Mouse (Mus musculus) thymus, adult 2 months (tissue): ENCODE measurements at regions not wholly inside any gene's neighbourhood (a gene's known extent, or its start where the extent isn't known, plus 50 kb on each side); places are given as distances from the start of the nearest gene placed in this dataset.

ENCODE experiments used
- DNase-seq: peaks from one replicate; pipeline ENCODE4 v3.0.0; 2021
- H3K27ac ChIP-seq: fragments of 200-500 bp; 2 replicates; pipeline ENCODE4 v1.5.1; 2012; ENCODE audit warnings: low read length, control low read depth; ENCODE audit not compliant: control insufficient read depth, insufficient read depth
- H3K27me3 ChIP-seq: fragments of 200-500 bp; 2 replicates; pipeline ENCODE4 v1.6.1; 2012; ENCODE audit warnings: mild to moderate bottlenecking, low read length, moderate library complexity, mixed read lengths; ENCODE audit not compliant: control insufficient read depth, insufficient read depth
- H3K36me3 ChIP-seq: fragments of 200-500 bp; 2 replicates; pipeline ENCODE4 v1.6.1; 2012; ENCODE audit warnings: mild to moderate bottlenecking, low read length, moderate library complexity; ENCODE audit not compliant: control insufficient read depth, insufficient read depth
- H3K4me1 ChIP-seq: fragments of 200-500 bp; replicated peaks from 2 replicates; pipeline ENCODE4 v1.6.1; 2012; ENCODE audit warnings: low read length; ENCODE audit not compliant: control insufficient read depth, insufficient read depth
- H3K4me3 ChIP-seq: fragments of 200-500 bp; 2 replicates; pipeline ENCODE4 v1.5.1; 2012; ENCODE audit warnings: mild to moderate bottlenecking, low read length, control low read depth, moderate library complexity; ENCODE audit not compliant: control insufficient read depth, insufficient read depth
- CTCF ChIP-seq: fragments of 200-500 bp; IDR thresholded peaks from 2 replicates; pipeline ENCODE4 v1.5.1; 2012; ENCODE audit warnings: mild to moderate bottlenecking, control low read depth, low read length, moderate library complexity, borderline replicate concordance; ENCODE audit not compliant: control insufficient read depth, poor library complexity, insufficient read depth; ENCODE audit errors: extremely low read depth
- POLR2A ChIP-seq: fragments of 200-500 bp; IDR thresholded peaks from 2 replicates; pipeline ENCODE4 v1.6.1; 2012; ENCODE audit warnings: mild to moderate bottlenecking, low read length, control low read depth, moderate library complexity; ENCODE audit not compliant: control insufficient read depth, poor library complexity, insufficient read depth; ENCODE audit errors: extremely low read depth
- WGBS: fragments of 180-500 bp; shearing (Covaris S2); methylation state at CpG from one replicate; pipeline ENCODE4 v1.1.7; 2018; 5-methylcytosine and 5-hydroxymethylcytosine counted together

DNA sequence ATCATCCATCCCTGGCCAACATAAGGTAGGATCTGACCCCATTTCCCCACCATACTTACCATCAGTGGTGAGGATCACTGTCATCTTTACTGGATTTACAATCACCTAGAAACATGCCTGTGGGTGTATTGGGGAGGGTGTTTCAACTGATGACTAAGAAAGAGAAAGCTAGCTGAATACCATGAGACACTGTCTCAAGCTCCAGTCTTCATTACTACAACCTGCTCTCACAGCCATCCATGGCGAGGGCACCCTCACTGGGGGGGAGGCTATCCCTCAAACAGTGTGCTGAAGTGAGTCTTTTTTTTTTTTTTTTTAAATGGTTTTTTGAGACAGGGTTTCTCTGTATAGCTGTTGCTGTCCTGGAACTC lies 154.9 kb downstream of the Qrsl1 start:
- H3K36me3 ChIP-seq: no peaks in the 10 kb centered on the region
- 93% methylated on average over 1 of the region's 1 CpGs for whole genome bisulfite sequencing
- H3K4me1 ChIP-seq: peaks cover 10% of the 10 kb centered on the region
- no peaks in the 10 kb centered on the region for H3K27me3 ChIP-seq
- TF ChIP-seq CTCF: no peak
- TF ChIP-seq POLR2A: no peak
- no peak for DNase-seq
- no peak overlapping the region for H3K27ac ChIP-seq
- H3K4me3 ChIP-seq: no peak overlapping the region

DNA sequence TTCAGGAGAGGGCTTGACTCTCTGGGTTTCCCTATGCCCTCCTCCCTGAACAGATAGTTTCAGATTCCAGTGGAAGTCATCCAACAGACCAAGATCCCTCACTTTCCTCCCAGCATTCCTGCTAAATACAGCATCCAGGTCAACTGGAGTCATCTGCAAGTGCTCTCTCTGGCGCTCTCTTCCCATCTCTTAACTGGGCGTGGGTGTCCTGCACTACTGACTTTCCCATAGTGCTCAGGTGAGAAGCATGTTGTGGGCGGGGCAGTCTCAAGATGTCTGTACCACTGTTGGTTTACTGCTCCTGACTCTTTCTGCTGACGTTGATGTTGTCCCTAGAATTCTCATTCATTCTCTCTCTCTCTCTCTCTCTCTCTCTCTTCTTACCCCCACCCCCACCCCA lies 154.0 kb downstream of the Qrsl1 start:
- WGBS: 97% methylated on average over 4 of the region's 4 CpGs
- no peaks in the 10 kb centered on the region for H3K36me3 ChIP-seq
- H3K4me1 ChIP-seq: peaks cover 3% of the 10 kb centered on the region
- no peak for DNase-seq
- H3K27me3 ChIP-seq: no peaks in the 10 kb centered on the region
- H3K4me3 ChIP-seq: no peak overlapping the region
- TF ChIP-seq POLR2A (no peak), CTCF (no peak)
- no peak overlapping the region for H3K27ac ChIP-seq

DNA sequence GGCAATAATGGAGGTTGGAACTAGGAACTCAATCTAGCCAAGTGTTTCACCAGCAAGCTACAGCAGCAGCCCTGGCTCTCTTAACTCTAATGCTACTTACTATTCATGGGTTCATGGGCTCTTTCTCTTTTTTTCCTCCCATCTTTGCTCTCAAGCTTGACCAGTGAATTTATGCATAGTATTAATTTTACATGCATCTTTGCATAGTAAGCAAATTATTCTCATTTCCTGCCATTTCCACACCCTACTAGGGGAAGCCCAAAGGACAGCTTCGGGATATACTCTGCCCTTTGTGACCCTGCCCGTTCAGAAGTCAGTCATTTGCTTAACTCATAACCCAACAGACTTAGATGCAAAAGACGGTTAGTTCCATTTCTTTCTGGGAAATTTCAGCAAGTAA lies 153.2 kb downstream of the Qrsl1 start:
- 98% methylated on average over 3 of the region's 3 CpGs for WGBS
- no peaks in the 10 kb centered on the region for H3K36me3 ChIP-seq
- H3K4me3 ChIP-seq: no peak overlapping the region
- no peaks in the 10 kb centered on the region for H3K27me3 ChIP-seq
- no peak overlapping the region for H3K27ac ChIP-seq
- H3K4me1 ChIP-seq: no peaks in the 10 kb centered on the region; the same call in 1 of the 2 replicates
- no peak for TF ChIP-seq CTCF
- no peak for TF ChIP-seq POLR2A
- no peak for DNase-seq

DNA sequence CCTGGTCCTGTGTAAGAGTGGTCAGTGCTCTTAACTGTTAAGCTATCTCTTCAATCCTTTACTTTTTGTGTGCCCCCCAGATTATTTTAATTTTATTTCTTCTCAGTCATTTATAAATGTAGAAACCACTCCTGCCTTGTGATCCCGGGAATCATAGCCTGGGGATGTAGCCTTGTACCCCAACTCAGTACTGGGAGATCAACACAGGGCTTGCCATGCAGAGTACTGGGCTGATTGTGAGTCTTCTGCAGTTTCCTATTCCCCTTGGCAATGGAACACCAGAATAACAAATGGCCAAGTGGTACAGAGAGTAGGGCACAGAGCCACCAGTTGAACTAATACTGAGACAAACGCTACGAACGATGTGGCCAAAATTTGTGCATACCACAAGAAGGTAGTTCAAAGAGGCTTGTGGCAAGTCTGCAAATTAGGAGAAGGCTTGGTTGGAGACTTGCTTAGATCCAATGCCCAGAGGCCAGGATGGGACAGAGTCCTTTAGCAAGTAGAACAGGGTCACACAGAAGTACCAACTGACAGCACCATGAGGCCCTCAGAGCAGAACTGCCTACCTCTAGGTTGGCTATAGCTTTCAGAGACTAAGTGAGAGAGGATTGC lies 151.9 kb downstream of the Qrsl1 start:
- TF ChIP-seq POLR2A (no peak), CTCF (no peak)
- no peaks in the 10 kb centered on the region for H3K4me1 ChIP-seq
- H3K27me3 ChIP-seq: no peaks in the 10 kb centered on the region
- H3K4me3 ChIP-seq: no peak overlapping the region
- WGBS: 91% methylated on average over 4 of the region's 4 CpGs
- no peak overlapping the region for H3K27ac ChIP-seq
- no peak for DNase-seq
- no peaks in the 10 kb centered on the region for H3K36me3 ChIP-seq

DNA sequence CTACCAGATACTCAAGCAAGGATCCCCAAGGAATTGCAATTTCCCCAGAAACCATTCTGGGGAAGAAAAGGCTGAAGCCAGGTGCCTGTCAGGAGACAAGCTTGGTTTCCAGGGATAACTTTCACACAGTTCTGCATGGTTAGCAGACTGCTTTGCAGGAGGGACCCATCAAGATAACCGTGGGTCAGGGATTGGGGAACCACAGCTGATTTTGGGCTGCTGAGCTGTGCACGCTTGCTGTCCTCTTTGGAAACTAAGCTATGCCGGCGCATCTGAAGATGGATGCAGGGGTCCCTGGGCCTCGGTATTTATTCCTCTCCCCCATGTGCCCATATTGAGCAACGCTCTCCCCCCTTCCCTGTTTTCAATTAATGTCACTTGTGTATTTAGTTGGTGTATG lies 151.1 kb downstream of the Qrsl1 start:
- DNase-seq: no peak
- Histone ChIP-seq H3K4me1 (no peaks in the 10 kb centered on the region), H3K4me3 (no peak overlapping the region), H3K27ac (no peak overlapping the region), H3K36me3 (no peaks in the 10 kb centered on the region), H3K27me3 (no peaks in the 10 kb centered on the region)
- WGBS: 98% methylated on average over 6 of the region's 6 CpGs
- TF ChIP-seq POLR2A: no peak
- no peak for TF ChIP-seq CTCF

DNA sequence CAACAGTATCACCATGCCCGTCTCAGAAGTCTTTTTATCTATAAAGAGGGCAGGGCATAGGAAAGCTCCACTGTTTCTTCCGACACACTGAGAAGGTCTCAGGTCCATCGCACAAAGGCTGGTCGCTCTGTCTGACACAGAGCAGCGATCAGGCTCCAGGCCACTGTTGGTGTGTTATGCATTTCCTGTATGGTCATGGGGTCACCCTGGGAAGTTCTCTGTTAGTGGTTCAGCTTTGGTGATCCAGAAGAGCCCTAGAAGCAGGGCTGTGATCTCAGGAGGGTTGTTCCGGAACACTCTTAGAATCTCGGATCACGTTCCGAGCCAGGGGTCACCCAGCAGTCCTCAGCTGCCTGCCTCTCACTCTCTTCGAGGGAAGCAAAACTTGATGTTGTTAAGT lies 150.7 kb downstream of the Qrsl1 start:
- H3K27me3 ChIP-seq: no peaks in the 10 kb centered on the region
- H3K27ac ChIP-seq: no peak overlapping the region
- no peaks in the 10 kb centered on the region for H3K36me3 ChIP-seq
- no peaks in the 10 kb centered on the region for H3K4me1 ChIP-seq
- no peak for DNase-seq
- 92% methylated on average over 10 of the region's 10 CpGs for WGBS
- H3K4me3 ChIP-seq: no peak overlapping the region
- no peak for TF ChIP-seq POLR2A
- TF ChIP-seq CTCF: no peak

DNA sequence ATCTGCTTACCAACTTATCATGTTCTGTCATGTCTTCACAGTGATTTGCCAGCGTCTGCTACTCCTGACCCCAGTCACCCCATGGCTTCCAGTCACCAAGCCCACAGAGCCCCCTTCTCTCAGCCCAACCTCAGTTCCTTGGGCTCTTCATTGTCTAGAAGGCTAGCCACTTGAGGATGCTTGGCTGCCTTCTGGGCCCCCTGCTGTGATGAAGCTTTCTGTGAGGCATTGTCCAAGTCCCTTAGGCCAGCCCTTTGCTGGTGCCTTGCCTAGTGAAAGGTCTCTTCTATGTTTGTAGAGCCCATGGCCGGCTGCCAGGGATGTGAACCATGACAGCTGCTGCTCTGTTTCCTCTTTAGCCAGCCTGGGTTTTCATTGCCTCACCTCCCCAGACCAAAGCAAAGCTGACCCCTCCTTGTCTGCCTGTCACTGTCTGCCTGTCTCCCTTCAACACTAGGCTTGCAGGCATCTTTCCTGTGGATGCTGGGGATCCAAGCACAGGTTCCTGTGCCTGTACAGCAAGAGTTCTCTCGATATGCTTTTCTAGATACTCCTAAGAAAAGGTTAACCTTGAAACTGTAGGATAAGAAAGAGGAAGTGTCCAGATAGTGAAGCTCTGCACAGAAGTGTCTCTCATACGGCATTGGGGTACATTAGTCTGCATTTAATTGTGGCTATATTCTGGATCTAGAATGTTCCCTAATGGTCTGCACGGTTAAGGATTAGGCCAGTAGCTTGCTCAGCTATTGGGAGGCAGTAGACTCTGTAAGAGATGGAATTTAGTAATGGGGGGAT lies 149.5 kb downstream of the Qrsl1 start:
- Histone ChIP-seq H3K4me1 (peaks cover under 1% of the 10 kb centered on the region), H3K36me3 (no peaks in the 10 kb centered on the region), H3K27ac (no peak overlapping the region), H3K4me3 (no peak overlapping the region), H3K27me3 (no peaks in the 10 kb centered on the region)
- no peak for DNase-seq
- WGBS: 43% methylated on average over 5 of the region's 5 CpGs
- TF ChIP-seq POLR2A (no peak), CTCF (no peak)
